Mouse (Mus musculus): ENCODE measurements at regions not wholly inside any gene's neighbourhood (a gene's known extent, or its start where the extent isn't known, plus 50 kb on each side); places are given as distances from the start of the nearest gene placed in this dataset.

- no peak for ATAC-seq (replicated peaks; ENCODE audit: extremely low read depth, insufficient read depth, low FRiP score)
- H3K36me3 ChIP-seq (ENCODE audit: control insufficient read depth, insufficient read depth): no peaks in the 10 kb centered on the region
These were observed 214.3 kb downstream of the Gm5426 start for GRCm38 (mm10) chr10:96350692-96351091.

GRCm38 (mm10) chr10:96351320-96351719, 214.9 kb downstream of the Gm5426 start:
- H3K27ac ChIP-seq (ENCODE audit: low read length): no peak overlapping the region
- H3K9me3 ChIP-seq (replicated peaks; ENCODE audit: control insufficient read depth, low read length): no peaks in the 10 kb centered on the region
- no peaks in the 10 kb centered on the region for H3K36me3 ChIP-seq (ENCODE audit: control insufficient read depth, insufficient read depth)
- H3K4me2 ChIP-seq (ENCODE audit: low read depth, low read length): no peak overlapping the region
- 73% methylated on average over 7 of the region's 7 CpGs for WGBS
- H3K4me1 ChIP-seq (ENCODE audit: control insufficient read depth, insufficient read depth, low read length): no peaks in the 10 kb centered on the region
- no peak overlapping the region for H3K4me3 ChIP-seq (ENCODE audit: low read length)
- H3K9ac ChIP-seq (ENCODE audit: low read length): no peak overlapping the region
- no peaks in the 10 kb centered on the region for H3K27me3 ChIP-seq (ENCODE audit: control insufficient read depth, insufficient read depth, low read length)
- ATAC-seq (replicated peaks; ENCODE audit: extremely low read depth, insufficient read depth, low FRiP score): no peak

More at GRCm38 (mm10) chr10:96350692-96351091, 214.3 kb downstream of the Gm5426 start:
- no peak overlapping the region for H3K4me2 ChIP-seq (ENCODE audit: low read depth, low read length)
- no peak overlapping the region for H3K27ac ChIP-seq (ENCODE audit: low read length)
- no peak overlapping the region for H3K4me3 ChIP-seq (ENCODE audit: low read length)
- no peak overlapping the region for H3K9ac ChIP-seq (ENCODE audit: low read length)
- no peaks in the 10 kb centered on the region for H3K9me3 ChIP-seq (replicated peaks; ENCODE audit: control insufficient read depth, low read length)
- H3K4me1 ChIP-seq (ENCODE audit: control insufficient read depth, insufficient read depth, low read length): no peaks in the 10 kb centered on the region
- no peaks in the 10 kb centered on the region for H3K27me3 ChIP-seq (ENCODE audit: control insufficient read depth, insufficient read depth, low read length)
- 39% methylated on average over 4 of the region's 4 CpGs for WGBS

- no peak overlapping the region for H3K27ac ChIP-seq (ENCODE audit: low read length)
- no peaks in the 10 kb centered on the region for H3K27me3 ChIP-seq (ENCODE audit: control insufficient read depth, insufficient read depth, low read length)
- H3K9me3 ChIP-seq (replicated peaks; ENCODE audit: control insufficient read depth, low read length): no peaks in the 10 kb centered on the region
- H3K4me3 ChIP-seq (ENCODE audit: low read length): no peak overlapping the region
- 94% methylated on average over 1 of the region's 1 CpGs for WGBS
- H3K4me2 ChIP-seq (ENCODE audit: low read depth, low read length): no peak overlapping the region
- no peak overlapping the region for H3K9ac ChIP-seq (ENCODE audit: low read length)
- no peaks in the 10 kb centered on the region for H3K4me1 ChIP-seq (ENCODE audit: control insufficient read depth, insufficient read depth, low read length)
- ATAC-seq (replicated peaks; ENCODE audit: extremely low read depth, insufficient read depth, low FRiP score): no peak
- no peaks in the 10 kb centered on the region for H3K36me3 ChIP-seq (ENCODE audit: control insufficient read depth, insufficient read depth)
These were observed 220.7 kb downstream of the Gm5426 start for GRCm38 (mm10) chr10:96356980-96357624.

- ATAC-seq (replicated peaks; ENCODE audit: extremely low read depth, insufficient read depth, low FRiP score): no peak
- WGBS: 79% methylated on average over 5 of the region's 5 CpGs
- no peak overlapping the region for H3K4me3 ChIP-seq (ENCODE audit: low read length)
- H3K9ac ChIP-seq (ENCODE audit: low read length): no peak overlapping the region
- no peaks in the 10 kb centered on the region for H3K36me3 ChIP-seq (ENCODE audit: control insufficient read depth, insufficient read depth)
- no peak overlapping the region for H3K27ac ChIP-seq (ENCODE audit: low read length)
- no peak overlapping the region for H3K4me2 ChIP-seq (ENCODE audit: low read depth, low read length)
- H3K4me1 ChIP-seq (ENCODE audit: control insufficient read depth, insufficient read depth, low read length): no peaks in the 10 kb centered on the region
- no peaks in the 10 kb centered on the region for H3K27me3 ChIP-seq (ENCODE audit: control insufficient read depth, insufficient read depth, low read length)
- H3K9me3 ChIP-seq (replicated peaks; ENCODE audit: control insufficient read depth, low read length): no peaks in the 10 kb centered on the region
These were observed 221.2 kb downstream of the Gm5426 start for GRCm38 (mm10) chr10:96357632-96358031.

- Histone ChIP-seq H3K4me2 (ENCODE audit: low read depth, low read length) (no peak overlapping the region), H3K27ac (ENCODE audit: low read length) (no peak overlapping the region), H3K9me3 (replicated peaks; ENCODE audit: control insufficient read depth, low read length) (no peaks in the 10 kb centered on the region), H3K4me3 (ENCODE audit: low read length) (no peak overlapping the region), H3K27me3 (ENCODE audit: control insufficient read depth, insufficient read depth, low read length) (no peaks in the 10 kb centered on the region), H3K36me3 (ENCODE audit: control insufficient read depth, insufficient read depth) (no peaks in the 10 kb centered on the region), H3K4me1 (ENCODE audit: control insufficient read depth, insufficient read depth, low read length) (no peaks in the 10 kb centered on the region), H3K9ac (ENCODE audit: low read length) (no peak overlapping the region)
- no peak for ATAC-seq (replicated peaks; ENCODE audit: extremely low read depth, insufficient read depth, low FRiP score)
- 64% methylated on average over 2 of the region's 2 CpGs for WGBS
These were observed 222.6 kb downstream of the Gm5426 start for GRCm38 (mm10) chr10:96358984-96359383.

GRCm38 (mm10) chr10:96362211-96362610, 225.8 kb downstream of the Gm5426 start:
- WGBS: 76% methylated on average over 3 of the region's 3 CpGs

GRCm38 (mm10) chr10:96363867-96364266, 227.5 kb downstream of the Gm5426 start:
- Histone ChIP-seq H3K4me1 (ENCODE audit: control insufficient read depth, insufficient read depth, low read length) (no peaks in the 10 kb centered on the region), H3K4me3 (ENCODE audit: low read length) (no peak overlapping the region), H3K27me3 (ENCODE audit: control insufficient read depth, insufficient read depth, low read length) (no peaks in the 10 kb centered on the region), H3K27ac (ENCODE audit: low read length) (no peak overlapping the region), H3K9me3 (replicated peaks; ENCODE audit: control insufficient read depth, low read length) (no peaks in the 10 kb centered on the region), H3K4me2 (ENCODE audit: low read depth, low read length) (no peak overlapping the region), H3K36me3 (ENCODE audit: control insufficient read depth, insufficient read depth) (no peaks in the 10 kb centered on the region), H3K9ac (ENCODE audit: low read length) (no peak overlapping the region)
- WGBS: 75% methylated on average over 4 of the region's 4 CpGs
- ATAC-seq (replicated peaks; ENCODE audit: extremely low read depth, insufficient read depth, low FRiP score): no peak

More at GRCm38 (mm10) chr10:96362211-96362610, 225.8 kb downstream of the Gm5426 start:
- H3K9me3 ChIP-seq (replicated peaks; ENCODE audit: control insufficient read depth, low read length): no peaks in the 10 kb centered on the region
- H3K27me3 ChIP-seq (ENCODE audit: control insufficient read depth, insufficient read depth, low read length): no peaks in the 10 kb centered on the region
- no peak overlapping the region for H3K4me3 ChIP-seq (ENCODE audit: low read length)
- H3K4me1 ChIP-seq (ENCODE audit: control insufficient read depth, insufficient read depth, low read length): no peaks in the 10 kb centered on the region
- no peak for ATAC-seq (replicated peaks; ENCODE audit: extremely low read depth, insufficient read depth, low FRiP score)
- H3K9ac ChIP-seq (ENCODE audit: low read length): no peak overlapping the region
- no peak overlapping the region for H3K27ac ChIP-seq (ENCODE audit: low read length)
- H3K4me2 ChIP-seq (ENCODE audit: low read depth, low read length): no peak overlapping the region
- no peaks in the 10 kb centered on the region for H3K36me3 ChIP-seq (ENCODE audit: control insufficient read depth, insufficient read depth)

GRCm38 (mm10) chr10:96365101-96365500, 228.7 kb downstream of the Gm5426 start:
- Histone ChIP-seq H3K27me3 (ENCODE audit: control insufficient read depth, insufficient read depth, low read length) (no peaks in the 10 kb centered on the region), H3K4me1 (ENCODE audit: control insufficient read depth, insufficient read depth, low read length) (no peaks in the 10 kb centered on the region), H3K4me3 (ENCODE audit: low read length) (no peak overlapping the region), H3K27ac (ENCODE audit: low read length) (no peak overlapping the region), H3K4me2 (ENCODE audit: low read depth, low read length) (no peak overlapping the region), H3K36me3 (ENCODE audit: control insufficient read depth, insufficient read depth) (no peaks in the 10 kb centered on the region), H3K9ac (ENCODE audit: low read length) (no peak overlapping the region), H3K9me3 (replicated peaks; ENCODE audit: control insufficient read depth, low read length) (no peaks in the 10 kb centered on the region)
- 47% methylated on average over 3 of the region's 3 CpGs for WGBS
- ATAC-seq (replicated peaks; ENCODE audit: extremely low read depth, insufficient read depth, low FRiP score): no peak

- Histone ChIP-seq H3K36me3 (ENCODE audit: control insufficient read depth, insufficient read depth) (no peaks in the 10 kb centered on the region), H3K27me3 (ENCODE audit: control insufficient read depth, insufficient read depth, low read length) (no peaks in the 10 kb centered on the region), H3K9me3 (replicated peaks; ENCODE audit: control insufficient read depth, low read length) (no peaks in the 10 kb centered on the region), H3K4me1 (ENCODE audit: control insufficient read depth, insufficient read depth, low read length) (peaks cover 4% of the 10 kb centered on the region; the same call in 1 of the 2 replicates), H3K4me3 (ENCODE audit: low read length) (no peak overlapping the region), H3K27ac (ENCODE audit: low read length) (no peak overlapping the region), H3K4me2 (ENCODE audit: low read depth, low read length) (no peak overlapping the region), H3K9ac (ENCODE audit: low read length) (no peak overlapping the region)
- no peak for ATAC-seq (replicated peaks; ENCODE audit: extremely low read depth, insufficient read depth, low FRiP score)
- 83% methylated on average over 2 of the region's 2 CpGs for WGBS
These were observed 230.5 kb downstream of the Gm5426 start for GRCm38 (mm10) chr10:96366871-96367270.

Measured in heart, embryonic 16.5 days (tissue).